Mouse (Mus musculus): Measurements from ENCODE around the gene Pitpnm3.

The Pitpnm3 gene

GRCm38 (mm10) chr11:72014674-72015073 lies 120.9 kb downstream of the Pitpnm3 start:
- DNase-seq: no peak

- DNase-seq: no peak
Measured at GRCm38 (mm10) chr11:72011955-72012354, 123.6 kb downstream of the Pitpnm3 start.

GRCm38 (mm10) chr11:72010940-72011722 lies 124.4 kb downstream of the Pitpnm3 start:
- DNase-seq: no peak

GRCm38 (mm10) chr11:72010367-72010766 lies 125.2 kb downstream of the Pitpnm3 start:
- no peak for DNase-seq

- no peak for DNase-seq
Measured at GRCm38 (mm10) chr11:72005547-72005946, 130.0 kb downstream of the Pitpnm3 start.

- DNase-seq: no peak
Measured at GRCm38 (mm10) chr11:72003171-72003570, 132.4 kb downstream of the Pitpnm3 start.

GRCm38 (mm10) chr11:72002138-72002853 lies 133.3 kb downstream of the Pitpnm3 start:
- peak; percentile 74 for DNase-seq

GRCm38 (mm10) chr11:72000194-72000593 lies 135.4 kb downstream of the Pitpnm3 start:
- DNase-seq: no peak
